Mouse (Mus musculus): Measurements from ENCODE around the gene Atg101. TPM values are rescaled to one million over a fixed set of nuclear protein-coding genes. Genes with fewer than 3 reads are reported as not detected.
A peak's percentile ranks its signal among the peaks of the same experiment; 100 is the strongest.

Atg101 gene
- polyA plus RNA-seq, 1 experiment from 2014 or later: 64.7 TPM

- H3K4me2 ChIP-seq: peak overlapping the region; percentile 53
- 0 out of 2 replicates have a peak, but pooled peaks cover 4% of the 10 kb centered on the region for H3K4me1 ChIP-seq (ENCODE audit: insufficient read depth)
- no peaks in the 10 kb centered on the region for H3K9me3 ChIP-seq (ENCODE audit: low read depth, low read length)
- no peak for DNase-seq
- 0 out of 2 replicates have a peak overlapping the region, but pooled peaks have one; percentile 9 for H3K9ac ChIP-seq
- 53% methylated on average over 13 of the region's 13 CpGs for WGBS
- H3K27me3 ChIP-seq (ENCODE audit: insufficient read depth, low read length): no peaks in the 10 kb centered on the region
- peak; percentile 38; the same call in 1 of the 2 replicates for ATAC-seq (ENCODE audit: insufficient read depth)
- TF ChIP-seq CTCF (IDR thresholded peaks at IDR 0.05; ENCODE audit: low read depth): no peak
- no peak overlapping the region; the same call in 1 of the 2 replicates for H3K27ac ChIP-seq (ENCODE audit: low read depth)
- H3K36me3 ChIP-seq (ENCODE audit: insufficient read depth): no peaks in the 10 kb centered on the region
- peak overlapping the region; percentile 18 for H3K4me3 ChIP-seq (ENCODE audit: low read depth, low read length)
Measured at GRCm38 (mm10) chr15:101316279-101316912, 32.3 kb downstream of the Atg101 start.

- WGBS: 58% methylated on average over 18 of the region's 18 CpGs
- ATAC-seq (ENCODE audit: insufficient read depth) (no peak), DNase-seq (no peak)
- no peak overlapping the region for H3K4me3 ChIP-seq (ENCODE audit: low read depth, low read length)
- no peak overlapping the region for H3K9ac ChIP-seq
- H3K4me1 ChIP-seq (ENCODE audit: insufficient read depth): peaks cover 6% of the 10 kb centered on the region; the same call in 1 of the 2 replicates
- no peak for TF ChIP-seq CTCF (IDR thresholded peaks at IDR 0.05; ENCODE audit: low read depth)
- peak overlapping the region; percentile 8; the same call in 1 of the 2 replicates for H3K27ac ChIP-seq (ENCODE audit: low read depth)
- H3K27me3 ChIP-seq (ENCODE audit: insufficient read depth, low read length): no peaks in the 10 kb centered on the region
- no peaks in the 10 kb centered on the region for H3K9me3 ChIP-seq (ENCODE audit: low read depth, low read length)
- H3K4me2 ChIP-seq: peak overlapping the region; percentile 53; the same call in 1 of the 2 replicates
- H3K36me3 ChIP-seq (ENCODE audit: insufficient read depth): no peaks in the 10 kb centered on the region
Measured at GRCm38 (mm10) chr15:101316913-101317813, 33.1 kb downstream of the Atg101 start.

GRCm38 (mm10) chr15:101317814-101318500 lies 33.9 kb downstream of the Atg101 start:
- H3K4me3 ChIP-seq (ENCODE audit: low read depth, low read length): no peak overlapping the region
- WGBS: 69% methylated on average over 2 of the region's 2 CpGs
- no peaks in the 10 kb centered on the region for H3K9me3 ChIP-seq (ENCODE audit: low read depth, low read length)
- ATAC-seq (ENCODE audit: insufficient read depth) (no peak), DNase-seq (no peak)
- H3K27me3 ChIP-seq (ENCODE audit: insufficient read depth, low read length): no peaks in the 10 kb centered on the region
- H3K27ac ChIP-seq (ENCODE audit: low read depth): 0 out of 2 replicates have a peak overlapping the region, but pooled peaks have one; percentile 24
- H3K36me3 ChIP-seq (ENCODE audit: insufficient read depth): no peaks in the 10 kb centered on the region
- H3K4me1 ChIP-seq (ENCODE audit: insufficient read depth): peaks cover 6% of the 10 kb centered on the region; the same call in 1 of the 2 replicates
- no peak overlapping the region for H3K9ac ChIP-seq
- H3K4me2 ChIP-seq: no peak overlapping the region
- TF ChIP-seq CTCF (IDR thresholded peaks at IDR 0.05; ENCODE audit: low read depth): no peak

GRCm38 (mm10) chr15:101318889-101319765 lies 35.1 kb downstream of the Atg101 start:
- Histone ChIP-seq H3K36me3 (ENCODE audit: insufficient read depth) (no peaks in the 10 kb centered on the region), H3K4me1 (ENCODE audit: insufficient read depth) (peaks cover 6% of the 10 kb centered on the region; the same call in 1 of the 2 replicates), H3K9me3 (ENCODE audit: low read depth, low read length) (no peaks in the 10 kb centered on the region), H3K9ac (no peak overlapping the region), H3K27me3 (ENCODE audit: insufficient read depth, low read length) (no peaks in the 10 kb centered on the region), H3K27ac (ENCODE audit: low read depth) (no peak overlapping the region), H3K4me2 (no peak overlapping the region), H3K4me3 (ENCODE audit: low read depth, low read length) (no peak overlapping the region)
- no peak for TF ChIP-seq CTCF (IDR thresholded peaks at IDR 0.05; ENCODE audit: low read depth)
- ATAC-seq (ENCODE audit: insufficient read depth) (no peak), DNase-seq (no peak)
- WGBS: 34% methylated on average over 14 of the region's 14 CpGs

- no peaks in the 10 kb centered on the region for H3K9me3 ChIP-seq (ENCODE audit: low read depth, low read length)
- DNase-seq: no peak
- 73% methylated on average over 6 of the region's 6 CpGs for WGBS
- peak overlapping the region; percentile 65; the same call in 1 of the 2 replicates for H3K27ac ChIP-seq (ENCODE audit: low read depth)
- no peak for TF ChIP-seq CTCF (IDR thresholded peaks at IDR 0.05; ENCODE audit: low read depth)
- no peak for ATAC-seq (ENCODE audit: insufficient read depth)
- H3K36me3 ChIP-seq (ENCODE audit: insufficient read depth): no peaks in the 10 kb centered on the region
- no peak overlapping the region for H3K9ac ChIP-seq
- H3K4me1 ChIP-seq (ENCODE audit: insufficient read depth): peaks cover 6% of the 10 kb centered on the region; the same call in 1 of the 2 replicates
- no peak overlapping the region for H3K4me3 ChIP-seq (ENCODE audit: low read depth, low read length)
- H3K4me2 ChIP-seq: no peak overlapping the region
- no peaks in the 10 kb centered on the region for H3K27me3 ChIP-seq (ENCODE audit: insufficient read depth, low read length)
Measured at GRCm38 (mm10) chr15:101320010-101320617, 36.0 kb downstream of the Atg101 start.
